Mouse (Mus musculus): Measurements from ENCODE around the gene Hsf5.

Gene Hsf5

DNA sequence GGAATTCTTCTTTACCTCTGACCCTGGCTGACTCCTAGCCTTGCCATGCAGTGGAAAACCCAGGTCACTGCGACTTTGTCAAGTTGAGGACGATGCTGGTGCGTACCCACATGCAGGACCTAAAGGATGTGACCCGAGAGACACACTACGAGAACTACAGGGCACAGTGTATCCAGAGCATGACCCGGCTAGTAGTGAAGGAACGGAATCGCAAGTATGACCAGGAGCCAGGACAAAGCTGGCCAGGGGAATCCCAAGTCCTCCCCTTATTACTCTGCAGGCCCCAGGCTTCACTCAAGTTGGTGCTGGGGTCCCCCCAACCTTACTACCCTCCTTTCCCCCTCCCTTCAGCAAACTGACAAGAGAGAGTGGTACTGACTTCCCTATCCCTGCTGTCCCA, 27.4 kb upstream of the Hsf5 start:
- CTCF ChIA-PET, result interaction anchor here (0.6 kb wide), 2 partner anchors 52 to 1123 kb away, joined by 3 to 5 read pairs; no protein-coding TSS in a partner anchor

DNA sequence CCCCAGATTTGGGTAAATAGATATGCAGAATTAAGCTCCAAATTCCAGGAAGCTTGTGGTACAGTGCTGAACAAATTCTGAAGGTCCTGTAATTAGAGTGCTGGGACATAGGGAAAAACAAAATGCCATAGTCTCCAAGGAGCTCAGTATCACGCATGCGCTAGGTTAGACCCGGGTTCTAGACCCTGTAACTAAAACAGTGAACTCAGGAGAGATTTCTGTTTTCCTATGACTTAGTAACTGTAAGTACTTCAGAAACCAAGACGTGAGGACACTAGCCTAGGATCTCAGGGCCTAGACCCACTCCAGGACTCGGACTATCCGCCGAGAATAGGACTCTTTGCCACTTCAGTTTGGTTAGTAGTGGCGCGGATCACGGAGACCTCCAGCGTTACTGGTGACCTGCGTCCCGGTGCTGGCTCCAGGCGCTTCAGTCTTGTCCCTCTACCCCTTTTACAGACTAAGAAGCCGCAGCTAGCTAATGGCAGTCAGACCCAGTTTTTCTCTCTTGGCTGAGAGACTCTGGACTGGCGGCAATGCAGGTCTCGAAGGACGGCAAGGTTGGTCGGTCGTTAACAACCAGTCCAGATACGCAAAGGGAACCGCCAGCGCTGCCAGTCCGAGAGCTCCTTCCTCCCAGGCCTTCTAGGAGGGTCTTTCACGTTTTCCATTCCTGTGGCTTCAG, 26.0 kb upstream of the Hsf5 start:
- CTCF ChIA-PET, result interaction anchor here (0.6 to 0.7 kb wide), 3 partner anchors 16 to 635 kb away, joined by 3 to 5 read pairs (median 4); no protein-coding TSS in a partner anchor

DNA sequence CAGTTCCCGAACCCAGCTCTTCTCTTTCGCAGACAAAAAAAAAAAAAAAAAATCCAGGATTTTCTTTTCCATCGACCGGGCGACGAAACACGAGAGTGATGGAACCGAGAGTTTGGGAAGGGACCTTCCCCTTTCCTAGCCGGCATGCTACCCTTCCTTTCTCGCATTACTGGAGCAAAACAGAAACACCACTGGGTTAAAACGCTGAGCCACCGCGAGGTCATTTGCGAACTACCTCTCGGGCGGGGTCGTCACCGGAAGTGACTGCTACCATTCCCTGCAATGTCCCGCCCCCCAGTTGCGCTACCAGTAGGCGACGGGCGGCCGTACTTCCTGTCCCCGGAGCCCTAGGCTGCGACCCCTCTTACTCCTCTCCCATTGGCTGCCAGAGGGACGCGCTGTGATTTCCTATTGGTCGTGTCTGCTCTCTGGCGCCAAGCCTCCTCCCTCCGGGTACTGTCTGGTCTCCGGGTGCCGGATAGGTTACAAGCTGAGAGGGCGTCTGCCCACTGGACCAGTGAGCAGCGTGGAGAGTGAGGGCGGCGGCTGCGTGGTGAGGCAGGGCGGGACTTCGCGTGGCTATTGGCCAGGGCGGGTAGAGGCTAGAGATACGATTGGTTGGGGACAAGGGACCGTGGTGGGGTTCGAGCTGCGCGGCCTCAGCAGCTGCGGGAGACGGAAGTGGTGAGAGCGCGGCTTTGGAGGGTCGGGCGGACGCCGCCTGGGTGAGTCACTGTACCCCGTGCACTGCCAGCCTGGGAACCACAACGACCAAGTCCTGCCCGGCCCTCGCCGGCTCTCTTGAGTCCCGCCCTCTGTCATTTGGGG, 25.2 kb upstream of the Hsf5 start, which contains the start of gene Mtmr4:
Mtmr4 (plus strand) TSS at position 637 of the 828 bp plus-strand sequence.
- CTCF ChIA-PET, result interaction anchor here (0.6 to 0.7 kb wide), 4 partner anchors 15 to 634 kb away, joined by 3 to 6 read pairs (median 4); no protein-coding TSS in a partner anchor

DNA sequence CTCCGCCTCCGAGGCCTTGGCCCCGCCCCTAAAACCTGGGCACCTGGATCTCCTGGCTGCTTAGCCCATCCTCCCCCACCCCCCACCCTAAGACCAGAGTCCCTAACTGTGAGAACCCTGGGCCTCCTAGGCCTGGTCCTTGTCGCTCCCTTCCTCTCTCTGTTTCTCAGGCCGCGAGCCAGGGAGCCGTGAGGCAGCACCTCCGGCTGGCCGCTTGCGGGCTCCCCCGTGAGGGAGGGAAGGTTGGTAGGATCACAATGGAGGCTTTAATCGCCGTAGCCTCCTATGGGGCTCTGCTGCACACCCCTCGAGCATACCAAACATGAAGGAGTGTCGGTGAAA, 24.6 kb upstream of the Hsf5 start:
- CTCF ChIA-PET, result no interaction called here

DNA sequence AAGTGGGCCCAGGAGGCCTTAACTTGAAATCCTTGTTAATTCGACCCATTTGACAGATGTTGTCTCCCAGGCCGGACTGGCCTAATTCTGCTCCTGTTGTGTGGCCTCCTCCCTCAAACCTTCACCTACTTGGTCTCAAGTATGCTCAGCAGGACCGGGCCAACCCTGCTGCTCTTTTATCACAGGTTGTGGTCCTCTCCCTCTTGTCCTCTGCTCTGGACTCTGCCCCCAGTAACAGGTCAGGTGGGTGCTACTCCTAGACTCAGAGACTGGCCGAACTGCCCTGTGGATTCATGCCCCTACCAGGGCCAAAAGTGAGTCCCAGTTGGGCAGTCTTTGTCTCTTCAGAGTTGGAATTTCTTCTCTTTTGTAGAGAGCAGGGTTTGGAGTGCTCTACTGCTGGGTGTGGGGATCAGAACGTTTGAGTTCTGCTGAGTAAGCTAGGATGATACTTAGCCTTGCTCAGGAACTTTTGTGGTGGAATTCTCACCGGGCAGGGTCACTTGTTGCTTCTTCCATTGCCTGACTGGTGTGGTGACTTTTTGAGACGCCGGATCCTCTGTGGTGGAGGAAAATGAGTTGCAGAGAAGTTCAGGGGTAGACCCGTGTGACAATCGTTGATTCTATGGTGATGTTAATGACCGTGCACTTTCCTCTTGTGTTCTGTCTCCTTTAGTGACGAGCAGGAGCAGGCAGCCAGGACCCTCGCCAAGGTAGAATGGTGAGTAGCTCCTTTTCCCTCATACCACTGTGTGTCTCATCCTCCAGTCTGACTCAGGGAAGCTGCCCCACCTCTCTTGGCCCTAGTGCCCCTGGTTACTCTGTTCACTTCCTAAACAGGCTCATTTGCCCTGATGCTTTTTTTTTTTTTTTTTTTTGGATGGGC, 24.0 kb upstream of the Hsf5 start:
- CTCF ChIA-PET, result no interaction called here

DNA sequence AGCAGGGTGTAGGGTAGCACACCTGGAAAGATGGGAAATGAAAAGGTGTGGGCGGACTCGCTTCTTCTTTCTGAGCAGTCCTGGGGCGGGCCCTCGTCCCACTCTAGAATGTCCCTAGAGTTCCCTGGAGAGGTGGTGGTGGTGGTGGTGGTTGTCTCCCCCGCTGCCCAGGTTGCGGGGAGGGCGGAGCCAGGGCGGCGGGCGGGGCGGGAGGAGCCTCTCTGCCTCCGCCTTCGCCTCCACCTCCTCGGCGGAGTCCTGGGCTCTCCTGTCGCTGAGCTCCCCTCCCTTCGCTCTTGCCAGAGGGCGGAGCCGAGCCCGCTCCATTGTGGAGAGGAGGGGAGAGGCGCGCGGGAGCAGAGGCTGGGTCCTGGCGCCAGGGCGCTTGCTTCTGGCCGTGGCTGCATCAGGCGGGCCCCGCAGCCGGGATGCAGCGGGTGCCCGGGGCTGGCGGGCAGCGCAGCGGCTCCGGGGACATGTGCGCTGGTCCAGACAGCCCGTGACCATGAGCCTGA, 21.6 kb upstream of the Hsf5 start:
- CTCF ChIA-PET, result interaction anchor here (0.6 to 1.6 kb wide), 2 partner anchors 9 to 16 kb away, joined by 3 to 4 read pairs; no protein-coding TSS in a partner anchor

DNA sequence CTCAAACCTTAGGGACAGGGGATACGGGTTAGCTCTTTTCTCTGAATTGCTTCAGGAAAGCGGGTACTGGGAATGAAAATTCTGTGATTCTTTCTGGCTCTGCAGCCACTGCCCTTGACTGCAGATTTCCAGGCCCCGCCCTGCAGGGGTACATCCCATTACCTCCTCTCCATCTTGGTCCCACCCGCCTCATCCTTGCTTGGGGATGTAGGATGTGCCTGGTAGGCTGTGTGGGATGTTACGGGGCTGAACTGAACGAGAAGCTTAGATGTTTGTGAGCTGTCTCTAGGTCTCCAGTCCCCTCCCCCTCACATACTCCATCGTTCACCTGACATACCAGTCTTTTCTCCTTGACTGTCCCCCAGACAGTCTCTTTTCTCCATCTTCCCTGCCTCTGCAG, 21.0 kb upstream of the Hsf5 start:
- CTCF ChIA-PET, result interaction anchor here (0.6 to 1.6 kb wide), 2 partner anchors 17 to 135 kb away, joined by 3 read pairs; no protein-coding TSS in a partner anchor

DNA sequence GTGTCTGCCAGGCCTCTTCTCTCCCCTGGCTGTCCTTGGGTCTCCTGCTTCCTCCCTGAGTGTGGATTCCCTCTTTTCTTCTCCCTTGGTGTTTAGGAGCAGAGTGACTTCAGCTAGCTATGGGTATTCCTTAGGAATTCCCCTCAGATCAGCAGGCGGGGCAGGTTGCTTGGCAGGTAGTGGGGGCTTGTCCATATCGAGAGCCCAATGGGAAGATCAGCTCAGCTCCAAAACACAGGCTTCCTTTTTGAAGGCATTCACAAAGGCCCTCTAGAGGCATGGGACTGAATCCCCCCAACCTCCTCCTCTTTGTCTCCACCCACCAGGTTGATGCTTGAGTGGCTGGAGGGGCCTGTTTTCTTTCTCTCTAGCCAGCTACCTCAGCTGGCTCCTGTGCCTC, 20.5 kb upstream of the Hsf5 start:
- CTCF ChIA-PET, result interaction anchor here (0.6 to 1.6 kb wide), 2 partner anchors 17 to 134 kb away, joined by 3 read pairs; no protein-coding TSS in a partner anchor

DNA sequence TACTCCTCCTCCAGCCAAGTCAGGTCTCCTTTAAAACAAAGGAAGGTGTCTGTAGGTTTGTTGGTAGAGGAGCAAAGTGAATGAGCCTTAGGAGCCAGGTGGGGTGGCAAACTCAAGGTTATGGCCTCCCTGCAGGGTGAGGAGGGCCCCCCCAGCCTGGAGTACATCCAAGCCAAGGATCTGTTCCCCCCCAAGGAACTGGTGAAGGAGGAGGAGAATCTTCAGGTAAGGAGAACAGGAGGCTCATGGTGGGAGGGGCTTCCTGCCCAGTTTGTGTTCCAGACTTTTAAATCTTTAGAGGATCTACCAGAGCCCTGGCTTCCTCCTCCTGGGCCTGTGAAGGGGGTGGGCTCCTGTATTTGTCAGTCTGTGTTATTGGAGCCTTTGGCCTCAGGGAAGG, 19.9 kb upstream of the Hsf5 start:
- CTCF ChIA-PET, result interaction anchor here (1.6 kb wide), 1 partner anchor 18 kb away, joined by 3 read pairs; no protein-coding TSS in a partner anchor

DNA sequence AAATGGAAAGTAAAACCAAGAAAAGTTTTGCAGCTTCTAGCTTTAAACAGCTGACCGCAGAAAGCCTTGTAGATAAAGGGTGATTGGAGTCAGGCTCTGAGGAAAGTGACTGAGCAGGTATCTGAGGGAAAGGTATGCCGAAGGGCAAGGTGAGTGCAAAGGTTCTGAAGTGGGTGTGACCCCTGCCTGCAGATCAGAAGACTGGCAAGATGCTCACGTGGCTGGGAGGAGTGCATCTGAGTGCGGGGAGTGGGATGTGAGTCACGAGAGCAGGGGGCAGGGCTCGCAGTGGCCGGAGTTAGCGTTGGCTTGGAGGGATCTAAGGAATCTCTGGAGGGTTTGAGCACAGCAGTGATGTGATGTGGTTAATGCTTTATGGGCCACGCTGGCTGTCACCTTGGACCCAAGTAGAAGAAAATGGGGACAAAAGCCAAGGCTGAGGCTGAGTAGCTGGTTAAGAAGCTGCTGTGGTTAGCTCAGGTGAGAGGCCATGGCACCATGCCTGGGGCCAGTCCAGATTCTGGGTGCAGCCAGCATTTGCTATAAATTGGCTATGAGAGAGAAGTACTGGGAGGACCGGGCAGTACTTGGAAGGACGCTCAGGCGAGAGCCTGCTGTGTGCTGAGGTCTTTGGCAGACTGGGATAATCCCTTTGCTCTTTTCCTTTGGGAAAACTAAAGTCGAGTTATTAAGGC, 17.4 kb upstream of the Hsf5 start:
- CTCF ChIA-PET, result interaction anchor here (0.5 kb wide), 1 partner anchor 357 kb away, joined by 4 read pairs; no protein-coding TSS in a partner anchor

DNA sequence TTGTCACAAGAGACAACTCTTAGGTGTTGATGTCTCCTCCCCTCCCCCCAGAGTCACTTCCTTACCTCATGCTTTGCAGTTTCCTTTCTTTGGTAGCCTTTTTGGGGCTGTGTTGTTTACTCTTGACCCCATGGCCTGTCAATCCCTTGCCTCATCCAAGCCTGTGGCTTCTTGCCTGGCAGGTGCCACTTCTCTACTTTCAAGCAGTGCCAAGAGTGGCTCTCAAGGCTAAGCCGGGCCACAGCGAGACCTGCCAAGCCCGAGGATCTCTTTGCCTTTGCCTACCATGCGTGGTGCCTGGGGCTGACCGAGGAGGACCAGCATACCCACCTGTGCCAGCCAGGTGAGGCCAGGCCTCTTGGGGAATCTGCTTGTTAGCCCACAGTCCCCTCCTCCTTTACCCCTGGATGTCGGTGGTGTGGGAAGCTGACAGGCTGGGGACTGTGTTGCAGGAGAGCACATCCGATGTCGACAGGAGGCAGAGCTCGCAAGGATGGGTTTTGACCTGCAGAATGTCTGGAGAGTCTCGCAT, 16.6 kb upstream of the Hsf5 start:
- CTCF ChIA-PET, result interaction anchor here (0.5 kb wide), 1 partner anchor 357 kb away, joined by 4 read pairs; no protein-coding TSS in a partner anchor

DNA sequence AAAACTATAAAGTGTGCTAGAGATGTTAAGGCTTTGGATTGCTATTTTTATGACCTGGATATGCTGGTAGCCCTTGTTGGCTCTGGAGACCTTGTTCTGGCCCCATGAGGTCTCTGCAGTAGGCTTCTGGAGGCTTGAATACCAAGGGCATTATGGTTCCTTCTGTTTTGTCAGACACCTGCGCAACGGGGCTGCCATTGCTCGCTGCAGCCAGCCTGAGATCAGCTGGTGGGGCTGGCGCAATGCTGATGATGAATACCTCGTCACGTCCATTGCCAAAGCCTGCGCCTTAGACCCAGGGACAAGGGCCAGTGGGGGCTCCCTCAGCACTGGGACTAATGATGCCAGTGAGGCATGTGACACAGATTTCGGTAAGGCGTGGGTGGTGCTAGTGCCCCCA, 14.7 kb upstream of the Hsf5 start:
- CTCF ChIA-PET, result interaction anchor here (0.7 kb wide), 1 partner anchor 1225 kb away, joined by 6 read pairs; no protein-coding TSS in a partner anchor

DNA sequence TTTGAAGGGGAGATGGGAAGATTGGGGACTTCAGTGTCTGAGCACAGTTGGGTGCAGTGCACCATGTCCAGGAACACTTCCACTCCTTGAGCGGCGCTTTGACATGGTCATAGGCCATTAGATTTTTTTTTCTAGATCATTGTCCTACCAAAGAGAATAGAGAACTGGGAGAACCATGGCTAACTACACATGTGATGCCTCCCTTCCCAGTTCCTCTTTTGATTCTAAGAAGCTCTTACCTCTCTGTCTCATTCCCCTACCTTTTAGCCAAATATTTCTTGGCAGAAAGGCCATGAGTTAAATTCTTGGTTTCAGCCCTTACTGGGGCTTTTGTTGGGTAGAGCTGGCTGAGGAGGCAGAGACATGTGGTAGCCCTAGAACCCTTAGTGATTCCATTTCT, 13.4 kb upstream of the Hsf5 start:
- CTCF ChIA-PET, result no interaction called here

DNA sequence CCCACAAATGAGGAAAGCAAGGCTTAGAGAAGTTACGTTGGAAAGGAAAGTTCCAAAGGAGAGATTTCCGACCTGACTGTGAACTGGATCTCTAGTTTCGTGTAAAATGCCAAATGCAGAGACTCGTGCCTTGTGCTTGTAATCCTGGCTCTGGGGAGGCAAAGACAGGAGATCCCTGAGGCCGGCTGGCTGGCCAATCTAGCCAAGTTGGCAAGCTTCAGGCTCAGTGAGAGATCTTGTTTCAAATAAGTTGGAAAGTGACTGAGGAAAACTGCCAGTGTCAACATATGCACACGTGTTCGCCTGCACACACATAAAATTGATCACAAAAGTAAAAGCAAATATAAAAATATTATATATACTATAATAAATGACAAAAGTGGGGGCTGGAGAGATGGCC, 7.7 kb upstream of the Hsf5 start:
- CTCF ChIA-PET, result interaction anchor here (0.6 kb wide), 1 partner anchor 1698 kb away, joined by 3 read pairs; no protein-coding TSS in a partner anchor

DNA sequence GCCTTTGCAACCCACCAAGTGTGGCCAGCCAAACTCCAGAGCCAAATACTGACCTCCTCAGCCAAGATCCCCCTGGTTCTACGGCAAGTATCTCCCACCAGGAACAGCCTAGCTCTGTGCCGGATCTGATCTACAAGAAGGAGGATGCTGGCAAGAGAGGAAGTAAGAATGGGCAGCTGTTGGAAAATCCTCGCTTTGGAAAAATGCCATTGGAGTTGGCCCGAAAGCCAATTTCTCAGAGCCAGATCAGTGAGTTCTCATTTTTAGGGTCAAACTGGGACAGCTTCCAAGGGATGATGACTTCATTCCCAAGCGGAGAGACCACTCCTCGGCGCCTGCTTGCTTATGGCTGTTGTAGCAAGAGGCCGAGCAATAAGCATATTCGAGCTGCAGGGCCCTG, 5.4 kb upstream of the Hsf5 start:
- CTCF ChIA-PET, result no interaction called here

DNA sequence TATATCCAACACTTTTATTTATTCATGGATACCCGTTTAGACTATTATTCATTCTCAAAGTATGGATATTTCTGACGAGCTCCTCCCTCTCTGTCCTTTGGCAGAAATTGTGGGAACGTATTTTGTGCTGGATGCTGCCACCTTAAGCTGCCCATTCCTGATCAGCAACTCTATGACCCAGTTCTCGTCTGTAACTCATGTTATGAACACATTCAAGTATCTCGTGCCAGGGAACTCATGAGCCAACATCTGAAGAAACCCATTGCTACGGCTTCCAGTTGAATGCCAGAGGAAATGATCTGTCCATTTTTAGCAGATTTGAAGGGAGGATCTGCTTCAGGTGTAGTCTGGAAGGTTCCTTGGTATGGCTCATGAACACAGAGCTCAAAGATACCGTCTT, 3.0 kb upstream of the Hsf5 start:
- CTCF ChIA-PET, result interaction anchor here (0.6 kb wide), 1 partner anchor 35 kb away, joined by 4 read pairs; no protein-coding TSS in a partner anchor

DNA sequence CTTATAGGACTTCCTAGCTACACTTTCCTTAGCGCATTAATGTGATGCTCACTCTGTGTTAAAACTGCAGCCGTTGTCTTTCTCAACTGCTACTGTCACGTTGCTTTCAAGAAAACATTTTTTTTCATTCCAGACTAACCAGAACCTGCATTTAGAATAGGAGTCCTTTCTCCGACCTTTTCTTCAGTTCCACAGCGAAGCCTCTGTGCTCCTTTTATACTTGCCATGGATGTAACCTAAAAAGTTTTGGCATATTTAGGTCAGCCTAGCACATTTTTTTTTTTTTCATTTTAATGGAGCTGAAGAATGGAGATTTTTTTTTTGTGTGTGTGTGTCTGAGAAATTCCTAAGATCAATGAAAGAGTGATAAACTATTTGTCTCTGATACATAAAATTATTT, 1.4 kb upstream of the Hsf5 start:
- CTCF ChIA-PET, result no interaction called here

DNA sequence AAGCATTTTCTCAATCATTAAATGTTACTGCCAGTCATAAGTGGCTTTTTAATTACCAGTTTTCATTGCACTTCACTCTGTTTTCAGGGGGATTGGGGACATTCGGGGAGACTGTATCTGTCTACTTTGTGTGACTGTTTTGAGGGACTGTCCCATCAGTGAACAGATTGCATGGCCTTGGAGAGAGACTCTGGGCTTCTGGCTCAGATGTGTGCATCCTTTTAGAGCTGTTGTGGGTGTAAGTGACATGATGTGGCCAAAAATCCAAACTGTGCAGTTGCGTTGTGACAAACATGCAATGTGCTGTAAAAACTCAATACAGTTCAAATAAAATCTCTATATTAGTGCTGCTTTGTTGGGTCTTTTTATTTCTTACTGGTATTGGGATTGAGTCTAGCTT, 1.0 kb upstream of the Hsf5 start:
- CTCF ChIA-PET, result no interaction called here

DNA sequence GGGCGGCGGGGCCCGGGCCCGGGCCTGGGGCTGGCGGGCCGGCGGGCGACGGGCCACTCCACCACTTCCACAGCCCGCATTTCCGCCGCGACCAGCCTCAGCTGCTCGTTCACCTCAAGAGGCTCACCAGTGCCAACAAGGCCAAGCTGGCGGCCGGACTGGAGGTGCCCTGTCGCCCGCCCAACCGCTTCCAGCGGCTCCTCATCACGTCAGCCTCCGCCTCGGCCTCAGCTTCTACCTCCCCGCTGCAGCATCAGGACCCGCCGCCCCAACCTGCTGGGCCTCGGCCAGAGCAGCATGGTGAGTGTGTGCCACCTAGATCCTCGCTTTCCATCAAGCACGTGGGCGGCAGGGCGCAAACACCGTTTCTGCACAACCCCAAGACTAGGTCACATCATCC, 642 bp downstream of the Hsf5 start:
- CTCF ChIA-PET, result interaction anchor here (0.6 kb wide), 1 partner anchor 150 kb away, joined by 4 read pairs; no protein-coding TSS in a partner anchor

DNA sequence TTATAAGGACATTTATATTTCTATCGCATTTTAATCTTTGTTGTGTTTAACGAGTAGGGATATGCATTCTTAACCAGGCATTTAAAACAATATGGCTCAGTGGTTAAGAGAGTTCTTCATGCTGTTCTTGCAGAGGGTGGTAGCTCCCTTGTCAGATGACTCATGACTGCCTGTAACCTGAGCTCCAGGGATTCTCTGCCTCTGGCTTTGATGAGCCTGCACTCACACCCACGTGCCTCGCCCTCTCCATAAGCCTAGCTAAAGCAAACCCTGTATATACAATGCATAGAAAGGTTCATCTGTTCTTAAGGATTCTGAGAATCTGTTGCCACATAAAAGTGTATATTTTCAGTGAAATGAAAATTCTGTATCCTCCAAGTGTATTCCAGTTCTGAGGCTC, 6.2 kb downstream of the Hsf5 start:
- CTCF ChIA-PET, result no interaction called here

All from spleen, embryonic (tissue).